Mouse (Mus musculus): ENCODE data around the gene Tmem150c.

DNA sequence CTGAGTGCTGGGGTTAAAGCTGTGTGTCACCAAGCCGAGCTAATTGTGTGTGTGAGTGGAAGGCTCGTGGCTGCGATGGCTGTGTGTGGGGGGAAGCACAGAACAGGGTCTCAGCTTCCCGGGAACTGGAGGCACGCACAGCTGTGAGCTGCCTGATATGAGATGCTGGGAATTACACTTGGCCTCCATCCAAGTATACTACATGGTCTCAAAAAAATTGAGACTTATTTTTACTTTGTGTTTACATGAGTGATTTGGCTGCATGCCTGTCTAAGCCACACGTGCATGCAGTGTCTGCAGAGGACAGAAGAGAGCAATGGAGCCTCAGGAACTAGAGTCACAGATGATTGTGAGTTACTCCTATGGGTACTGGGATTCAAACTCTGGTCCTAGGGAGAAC lies 129.5 kb downstream of the Tmem150c start:
- TF ChIP-seq CTCF (IDR thresholded peaks at IDR 0.05; ENCODE audit: low read depth, low read length) (no peak), TAL1 (conservative IDR thresholded peaks at IDR 0.05; ENCODE audit: low read depth, low read length) (no peak), GATA1 (IDR thresholded peaks at IDR 0.05; ENCODE audit: borderline replicate concordance, low read length) (no peak)

Measured in G1E (cell line).